Mouse (Mus musculus): ENCODE results near the gene Psmb2.

GRCm38 (mm10) chr4:126745506-126746193 lies 68.2 kb downstream of the Psmb2 start:
- TF ChIP-seq CTCF (IDR thresholded peaks at IDR 0.05; ENCODE audit: low read depth) (peak; percentile 64), EP300 (IDR thresholded peaks at IDR 0.05; ENCODE audit: low read depth) (no peak)
